Mouse (Mus musculus) midbrain, embryonic 16.5 days (tissue): ENCODE measurements around the gene Lhfpl2. TPM values are rescaled to one million over a fixed set of nuclear protein-coding genes. Genes with fewer than 3 reads are reported as not detected.

Experiments
- ATAC-seq: fragments of 200-750 bp; cut with Nextera tagmentation; 2 replicates; pipeline ENCODE4 v1.8.0; 2017; ENCODE audit warnings: moderate TSS enrichment
- H3K27ac ChIP-seq: fragments of 300-500 bp; sonication (generic); 2 replicates; pipeline ENCODE4 v1.5.1; 2014; ENCODE audit warnings: mild to moderate bottlenecking, low read length, mixed read lengths
- H3K27me3 ChIP-seq: fragments of 300-500 bp; sonication (generic); 2 replicates; pipeline ENCODE4 v1.6.1; 2014; ENCODE audit warnings: low read depth, low read length, mixed read lengths; ENCODE audit not compliant: control insufficient read depth, insufficient read depth
- H3K36me3 ChIP-seq: fragments of 300-500 bp; sonication (generic); 2 replicates; pipeline ENCODE4 v1.6.1; 2014; ENCODE audit warnings: mild to moderate bottlenecking, low read length, moderate library complexity, mixed read lengths; ENCODE audit not compliant: control insufficient read depth, insufficient read depth
- H3K4me1 ChIP-seq: fragments of 300-500 bp; sonication (generic); 2 replicates; pipeline ENCODE4 v1.6.1; 2014; ENCODE audit warnings: mild to moderate bottlenecking, low read length, mixed read lengths; ENCODE audit not compliant: control insufficient read depth, insufficient read depth
- H3K4me2 ChIP-seq: fragments of 300-500 bp; sonication (generic); 2 replicates; pipeline ENCODE4 v1.6.1; 2014; ENCODE audit warnings: mild to moderate bottlenecking, low read length, mixed read lengths
- H3K4me3 ChIP-seq: fragments of 300-500 bp; sonication (generic); 2 replicates; pipeline ENCODE4 v1.5.1; 2014; ENCODE audit warnings: low read depth, mild to moderate bottlenecking, low read length, moderate library complexity, mixed read lengths
- H3K9ac ChIP-seq: fragments of 300-500 bp; sonication (generic); 2 replicates; pipeline ENCODE4 v1.6.1; 2014; ENCODE audit warnings: low read depth, low read length, mixed read lengths
- H3K9me3 ChIP-seq: fragments of 300-500 bp; sonication (generic); replicated peaks from 2 replicates; pipeline ENCODE4 v1.6.1; 2014; ENCODE audit warnings: mild to moderate bottlenecking, low read length, mixed read lengths; ENCODE audit not compliant: control insufficient read depth, poor library complexity, severe bottlenecking
- WGBS: fragments of 180-500 bp; shearing (Covaris S2); extraction: QIAGEN DNeasy Blood & Tissue Kit; methylation state at CpG from one replicate; pipeline ENCODE4 v1.1.7; 2014; 5-methylcytosine and 5-hydroxymethylcytosine counted together
- polyA plus RNA-seq: library from polyadenylated mRNA; unstranded; fragments of >200 nt; fragmentation: Nextera tagmentation; extraction: Ambion mirVana; gene quantifications from 2 replicates; pipeline ENCODE4 v1.2.1, GENCODE M21; 2015

The Lhfpl2 gene
- polyA plus RNA-seq, 1 experiment from 2014 or later, result 16.3 TPM

DNA sequence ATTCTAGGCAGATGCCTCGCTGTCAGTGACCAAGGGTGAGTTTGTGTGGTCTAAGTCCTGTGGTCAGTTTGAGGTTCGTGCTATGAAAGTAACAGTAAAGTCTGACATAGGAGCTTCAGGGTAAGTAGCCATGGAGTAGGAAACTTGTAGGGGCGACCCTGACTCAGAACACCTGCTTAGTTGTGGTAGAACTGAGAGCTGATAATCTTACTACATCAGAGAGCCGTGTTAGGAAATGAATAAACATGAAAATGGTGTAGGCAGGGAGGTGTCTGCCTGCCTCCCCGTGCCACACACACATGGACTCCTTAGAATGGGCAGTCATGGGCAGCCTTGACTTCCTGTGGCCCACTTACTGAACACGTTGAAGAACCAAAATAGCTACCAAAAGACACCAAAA, 96.1 kb downstream of the Lhfpl2 start:
- Histone ChIP-seq H3K27me3 (no peaks in the 10 kb centered on the region), H3K4me2 (no peak overlapping the region), H3K27ac (no peak overlapping the region), H3K4me1 (no peaks in the 10 kb centered on the region), H3K9me3 (peaks cover 4% of the 10 kb centered on the region), H3K4me3 (no peak overlapping the region), H3K36me3 (no peaks in the 10 kb centered on the region), H3K9ac (no peak overlapping the region)
- no peak for ATAC-seq
- WGBS, result 86% methylated on average over 6 of the region's 6 CpGs

DNA sequence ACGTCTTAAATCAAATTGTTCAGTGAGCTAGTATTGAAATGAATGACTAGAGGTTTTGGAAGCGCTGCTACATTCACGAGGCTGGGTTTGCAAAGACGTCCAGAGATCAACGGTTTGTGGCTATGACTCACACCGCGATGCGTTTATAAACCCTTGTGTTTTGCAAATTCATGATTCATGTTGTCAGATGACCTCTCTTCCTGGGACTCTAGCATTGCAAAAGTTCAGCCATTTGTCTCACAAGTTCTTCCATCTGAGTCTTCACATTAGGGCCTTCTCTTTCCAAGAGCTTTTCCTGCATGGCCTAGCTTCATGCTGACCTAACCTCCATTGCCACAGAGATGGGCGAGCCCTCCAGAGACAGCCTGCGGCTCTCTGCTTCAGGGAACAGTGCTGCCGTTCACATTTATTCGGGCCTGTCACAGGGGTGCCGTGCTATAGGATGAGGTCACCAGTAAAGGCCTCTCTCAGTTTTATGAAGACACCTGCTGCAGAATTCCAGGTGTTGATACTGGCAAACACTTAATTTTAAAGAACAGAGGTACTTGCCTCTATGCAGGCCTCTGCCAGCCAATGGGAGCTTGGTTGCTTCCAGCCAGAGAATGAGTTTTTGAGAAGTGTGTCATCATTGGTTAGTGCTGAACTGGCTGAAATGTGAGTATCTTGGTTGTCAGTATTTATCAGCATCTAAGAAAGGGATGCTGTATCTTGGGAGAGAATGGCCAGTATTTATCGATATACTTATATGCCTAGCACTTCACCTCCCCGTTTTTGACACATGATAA, 97.1 kb downstream of the Lhfpl2 start:
- H3K36me3 ChIP-seq, result no peaks in the 10 kb centered on the region
- H3K27me3 ChIP-seq, result no peaks in the 10 kb centered on the region
- H3K9ac ChIP-seq, result no peak overlapping the region
- H3K27ac ChIP-seq, result no peak overlapping the region
- H3K4me1 ChIP-seq, result no peaks in the 10 kb centered on the region; the same call in 1 of the 2 replicates
- no peak for ATAC-seq
- no peak overlapping the region for H3K4me2 ChIP-seq
- 90% methylated on average over 15 of the region's 15 CpGs for WGBS
- H3K4me3 ChIP-seq, result no peak overlapping the region
- peaks cover 4% of the 10 kb centered on the region for H3K9me3 ChIP-seq

DNA sequence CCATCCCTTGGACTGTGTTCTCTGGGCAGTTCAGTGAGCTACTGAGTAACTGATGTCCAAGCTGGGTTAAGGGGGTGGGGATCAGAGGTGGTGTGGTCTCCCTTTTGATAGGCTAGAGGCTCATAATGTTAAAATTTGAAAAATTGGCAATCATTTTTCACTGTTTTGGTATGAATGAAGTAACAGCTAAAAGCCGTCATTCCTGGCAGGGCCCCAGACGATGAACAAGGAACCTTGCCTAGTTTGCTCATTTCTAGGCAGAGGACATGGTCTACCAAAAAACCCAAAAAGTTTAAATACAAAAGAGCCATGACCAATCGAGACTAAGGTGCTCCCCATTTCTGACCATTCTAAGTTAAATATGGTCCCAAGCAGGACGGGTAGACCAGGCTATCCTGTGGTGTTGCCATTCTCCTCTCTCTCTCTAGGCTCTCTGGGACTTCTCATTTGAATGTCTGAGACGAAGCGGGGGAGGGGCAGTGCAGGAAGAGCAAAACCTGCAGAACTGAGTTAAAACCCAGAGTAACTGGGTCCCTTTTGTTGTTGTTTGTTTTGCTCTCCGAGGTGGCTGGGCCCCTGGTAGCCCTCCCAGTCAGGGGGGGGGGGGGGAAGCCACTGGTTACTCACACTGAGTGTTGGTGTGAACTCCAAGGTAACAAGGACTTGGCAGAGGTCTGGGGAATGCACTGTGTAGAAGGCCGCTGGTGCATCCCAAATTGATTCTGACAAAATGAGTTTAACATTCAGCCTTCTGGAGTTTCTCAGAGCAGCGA, 98.2 kb downstream of the Lhfpl2 start:
- H3K27ac ChIP-seq, result no peak overlapping the region
- 0 out of 2 replicates have a peak, but pooled peaks have one; percentile 57 for ATAC-seq
- no peak overlapping the region for H3K4me2 ChIP-seq
- WGBS, result 47% methylated on average over 9 of the region's 9 CpGs
- H3K9me3 ChIP-seq, result peaks cover 4% of the 10 kb centered on the region
- no peaks in the 10 kb centered on the region for H3K27me3 ChIP-seq
- H3K36me3 ChIP-seq, result no peaks in the 10 kb centered on the region
- H3K9ac ChIP-seq, result no peak overlapping the region
- no peaks in the 10 kb centered on the region; the same call in 1 of the 2 replicates for H3K4me1 ChIP-seq
- H3K4me3 ChIP-seq, result no peak overlapping the region

DNA sequence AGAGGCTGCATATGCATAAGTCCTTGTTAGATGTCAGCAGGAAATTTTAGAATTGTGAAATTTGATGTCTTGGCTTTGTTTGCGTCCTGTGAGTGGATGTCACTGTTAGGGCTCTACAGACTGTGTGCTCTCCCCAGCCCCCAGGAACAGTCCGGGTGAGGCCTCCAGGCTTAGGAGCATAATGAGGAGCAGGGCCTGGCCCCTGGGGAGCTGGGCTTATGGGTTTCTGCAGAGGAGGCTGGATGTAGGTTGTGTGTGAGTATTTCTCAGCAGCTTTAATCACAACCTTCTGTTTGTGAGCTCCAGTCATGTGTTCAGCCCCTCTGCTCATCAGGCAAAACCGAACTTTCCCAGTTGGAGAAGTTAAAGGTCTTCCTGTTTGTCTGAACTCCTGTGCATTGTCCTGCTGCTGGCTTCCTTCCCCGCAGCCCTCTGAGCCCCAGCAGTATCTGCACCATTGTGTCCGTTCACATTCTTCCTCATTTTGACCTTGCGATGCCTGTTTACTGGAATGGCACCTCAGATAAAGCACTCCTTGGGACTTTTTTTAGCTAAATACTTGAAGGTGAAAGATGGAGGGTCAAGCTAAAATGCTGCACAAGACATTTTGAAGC, 101.4 kb downstream of the Lhfpl2 start:
- no peak overlapping the region for H3K27ac ChIP-seq
- H3K4me2 ChIP-seq, result no peak overlapping the region
- H3K9me3 ChIP-seq, result peaks cover 4% of the 10 kb centered on the region
- no peak overlapping the region for H3K4me3 ChIP-seq
- H3K9ac ChIP-seq, result no peak overlapping the region
- H3K4me1 ChIP-seq, result no peaks in the 10 kb centered on the region; the same call in 1 of the 2 replicates
- 44% methylated on average over 6 of the region's 6 CpGs for WGBS
- H3K36me3 ChIP-seq, result no peaks in the 10 kb centered on the region
- 0 out of 2 replicates have a peak, but pooled peaks have one; percentile 46 for ATAC-seq
- no peaks in the 10 kb centered on the region for H3K27me3 ChIP-seq

DNA sequence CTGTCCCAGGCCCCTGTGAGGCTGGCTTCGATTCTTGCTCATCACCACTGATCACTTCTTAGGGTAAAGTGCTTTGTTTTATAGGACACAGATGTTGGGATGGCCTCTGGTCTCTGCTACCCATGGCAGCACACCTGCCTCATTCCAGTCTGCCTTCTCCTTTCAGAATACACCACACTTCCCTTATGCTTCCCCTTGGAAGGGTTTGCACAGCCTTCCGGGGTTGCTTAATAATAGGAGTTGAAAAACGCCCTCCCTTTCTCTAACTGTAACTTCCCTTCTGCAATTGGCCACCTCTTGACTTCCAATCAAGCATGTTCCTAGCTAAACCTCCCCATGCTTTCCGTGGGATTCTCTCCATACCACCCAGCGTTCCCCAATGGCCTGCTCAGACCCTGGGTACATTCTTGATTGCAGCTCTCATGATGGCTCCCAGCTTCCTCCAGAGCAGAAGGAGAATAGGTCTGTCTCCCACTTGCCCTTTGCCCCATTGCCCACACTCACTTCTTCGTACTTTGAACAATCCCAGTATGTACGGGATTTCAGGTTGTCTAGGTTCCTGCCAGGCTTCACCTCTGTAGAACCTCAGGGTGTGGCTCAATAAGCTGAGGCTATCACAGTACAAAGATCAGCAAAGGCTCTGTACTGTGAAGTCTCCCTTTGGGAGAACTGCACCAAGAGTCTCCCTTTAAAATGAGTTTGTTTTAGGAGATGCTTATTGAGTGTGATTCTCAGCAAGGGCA, 102.1 kb downstream of the Lhfpl2 start:
- Histone ChIP-seq H3K27me3 (no peaks in the 10 kb centered on the region), H3K9me3 (peaks cover 4% of the 10 kb centered on the region), H3K36me3 (no peaks in the 10 kb centered on the region), H3K4me2 (no peak overlapping the region), H3K9ac (no peak overlapping the region), H3K4me1 (no peaks in the 10 kb centered on the region; the same call in 1 of the 2 replicates), H3K4me3 (no peak overlapping the region), H3K27ac (no peak overlapping the region)
- ATAC-seq, result no peak
- 85% methylated on average over 7 of the region's 7 CpGs for WGBS

DNA sequence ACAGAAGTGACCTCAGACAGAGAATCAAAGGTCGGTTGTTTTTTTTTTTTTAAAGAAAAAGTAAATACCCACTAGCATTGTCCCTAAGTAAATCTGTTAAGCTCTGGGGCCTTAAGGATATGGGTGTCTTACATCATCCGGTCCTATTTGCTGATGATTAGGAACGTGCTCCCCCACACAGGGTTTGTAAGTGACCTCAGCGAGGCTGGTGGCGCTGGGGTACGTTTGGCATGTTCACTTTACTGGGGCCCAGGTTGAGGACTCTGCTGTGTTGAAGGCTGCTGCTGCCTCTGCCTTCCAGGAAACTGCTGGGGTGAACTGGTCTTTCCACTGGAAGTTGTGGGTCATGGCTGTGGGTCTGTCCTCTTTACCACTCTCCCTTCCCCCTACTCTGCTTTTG, 106.9 kb downstream of the Lhfpl2 start:
- Histone ChIP-seq H3K36me3 (no peaks in the 10 kb centered on the region), H3K4me1 (no peaks in the 10 kb centered on the region), H3K9me3 (no peaks in the 10 kb centered on the region), H3K9ac (no peak overlapping the region), H3K4me2 (no peak overlapping the region), H3K4me3 (no peak overlapping the region), H3K27ac (no peak overlapping the region), H3K27me3 (no peaks in the 10 kb centered on the region)
- 84% methylated on average over 6 of the region's 6 CpGs for WGBS
- ATAC-seq, result no peak

DNA sequence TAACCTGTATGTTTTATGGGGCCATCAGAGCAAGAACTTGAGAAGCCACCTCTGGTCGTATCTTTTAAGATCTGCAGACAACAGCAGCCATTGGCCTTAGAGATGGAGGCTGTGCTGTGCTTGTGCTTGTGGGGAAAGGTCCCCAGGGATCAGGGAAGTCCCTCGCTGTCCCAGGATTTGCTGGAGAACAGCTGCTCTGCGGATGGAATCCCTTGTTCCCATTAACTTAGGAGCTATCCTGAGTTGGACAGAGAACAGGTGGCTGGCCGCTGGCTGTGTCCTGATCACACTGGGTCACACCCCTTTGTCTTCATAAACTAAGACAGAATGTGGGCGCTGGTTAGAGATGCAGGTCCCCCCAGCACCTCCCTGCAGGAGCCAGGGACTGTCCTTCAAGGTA, 110.7 kb downstream of the Lhfpl2 start:
- no peak overlapping the region for H3K4me3 ChIP-seq
- H3K9me3 ChIP-seq, result no peaks in the 10 kb centered on the region
- no peak for ATAC-seq
- H3K9ac ChIP-seq, result no peak overlapping the region
- no peak overlapping the region for H3K27ac ChIP-seq
- H3K4me2 ChIP-seq, result no peak overlapping the region
- 0 out of 2 replicates have a peak, but pooled peaks cover 3% of the 10 kb centered on the region for H3K27me3 ChIP-seq
- no peaks in the 10 kb centered on the region for H3K36me3 ChIP-seq
- WGBS, result 87% methylated on average over 5 of the region's 5 CpGs
- 0 out of 2 replicates have a peak, but pooled peaks cover 2% of the 10 kb centered on the region for H3K4me1 ChIP-seq

DNA sequence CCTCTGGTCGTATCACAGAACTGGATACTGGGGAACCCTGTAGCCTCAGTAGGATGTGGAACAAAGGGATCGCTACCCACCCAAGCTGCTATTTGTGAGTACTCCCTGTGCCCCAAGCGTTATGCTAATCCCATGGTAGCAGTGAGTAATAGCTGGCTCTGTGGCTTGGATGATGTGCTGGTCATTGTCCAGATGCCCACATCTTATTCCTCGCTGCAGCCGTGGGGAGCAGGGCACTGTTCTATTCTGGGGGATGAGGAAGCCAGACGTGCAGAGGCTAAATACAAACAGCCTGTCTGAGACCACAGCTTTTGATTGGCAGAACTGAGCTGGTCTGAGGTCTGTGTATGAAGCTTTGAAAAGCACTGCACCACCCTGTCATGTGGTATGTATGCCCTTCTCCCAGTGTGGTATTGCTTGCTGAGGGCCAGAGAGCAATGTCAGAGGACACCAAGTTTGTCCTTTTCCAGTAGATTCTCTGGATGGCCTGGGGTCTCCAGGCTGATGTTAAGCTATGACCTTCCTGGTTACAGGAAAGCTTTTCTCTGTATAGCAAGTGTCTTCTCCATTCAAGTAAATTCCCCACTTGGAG, 111.8 kb downstream of the Lhfpl2 start:
- WGBS, result 48% methylated on average over 6 of the region's 6 CpGs
- Histone ChIP-seq H3K27me3 (0 out of 2 replicates have a peak, but pooled peaks cover 3% of the 10 kb centered on the region), H3K9ac (no peak overlapping the region), H3K4me2 (no peak overlapping the region), H3K36me3 (no peaks in the 10 kb centered on the region), H3K4me3 (no peak overlapping the region), H3K4me1 (peaks cover 4% of the 10 kb centered on the region; the same call in 1 of the 2 replicates), H3K9me3 (no peaks in the 10 kb centered on the region), H3K27ac (no peak overlapping the region)
- no peak for ATAC-seq
